Mouse (Mus musculus): ENCODE results near the gene Rab6a.

- TF ChIP-seq CTCF (IDR thresholded peaks at IDR 0.05 in 2 of 3, conservative IDR thresholded peaks at IDR 0.05 in 1 of 3; ENCODE audit: control insufficient read depth in 1 of 3, insufficient read depth in 1 of 3, low read depth in 2 of 3, low read length in 3 of 3, poor library complexity in 1 of 3, severe bottlenecking in 1 of 3) = peak; percentile 71 to 94 (median 80)
- TF ChIP-seq E2F4 (IDR thresholded peaks at IDR 0.05; ENCODE audit: borderline replicate concordance, low read depth, low read length) = no peak
- TF ChIP-seq RCOR1 (IDR thresholded peaks at IDR 0.05; ENCODE audit: low read depth, low read length) = no peak
- TF ChIP-seq GATA1 (IDR thresholded peaks at IDR 0.05; ENCODE audit: low read depth, low read length) = peak; percentile 85
- TF ChIP-seq EP300 (IDR thresholded peaks at IDR 0.05; ENCODE audit: low read depth in 1 of 2, low read length in 2 of 2) = peak; percentile 53 to 70; a peak in 3 of 4 replicates
- no peak for TF ChIP-seq MYB (IDR thresholded peaks at IDR 0.05; ENCODE audit: low read depth, low read length)
- no peak for TF ChIP-seq MAX (IDR thresholded peaks at IDR 0.05; ENCODE audit: low read length)
- TF ChIP-seq POLR2A (IDR thresholded peaks at IDR 0.05; ENCODE audit: control insufficient read depth in 1 of 2, insufficient read depth in 1 of 2, low read depth in 1 of 2, low read length in 2 of 2, poor library complexity in 1 of 2) = no peak
- TF ChIP-seq ZKSCAN1 (IDR thresholded peaks at IDR 0.05; ENCODE audit: low read depth, low read length) = no peak
- no peak for TF ChIP-seq USF1 (IDR thresholded peaks at IDR 0.05; ENCODE audit: low read depth, low read length)
- TF ChIP-seq NELFE (IDR thresholded peaks at IDR 0.05; ENCODE audit: low read depth, low read length) = no peak
- peak; percentile 86 for TF ChIP-seq SMC3 (IDR thresholded peaks at IDR 0.05; ENCODE audit: low read depth, low read length)
Measured at GRCm38 (mm10) chr7:100684538-100684937, 77.3 kb downstream of the Rab6a start.

All from MEL (cell line).